Mouse (Mus musculus): ENCODE measurements around the gene Evl. TPM values are rescaled to one million over a fixed set of nuclear protein-coding genes. Genes with fewer than 3 reads are reported as not detected.

Evl gene
- polyA plus RNA-seq, 1 experiment from 2014 or later = 14.3 TPM

GRCm38 (mm10) chr12:108668606-108669235 is 114.2 kb downstream of the Evl start:
- Histone ChIP-seq H3K4me1 (ENCODE audit: insufficient read depth) (no peaks in the 10 kb centered on the region), H3K9me3 (ENCODE audit: low read length) (no peaks in the 10 kb centered on the region), H3K27ac (ENCODE audit: low read depth) (no peak overlapping the region), H3K4me3 (ENCODE audit: low read depth, low read length) (no peak overlapping the region), H3K4me2 (ENCODE audit: low read depth, low read length) (no peak overlapping the region), H3K27me3 (ENCODE audit: insufficient read depth, low read length) (no peaks in the 10 kb centered on the region), H3K36me3 (replicated peaks; ENCODE audit: insufficient read depth, low read length) (no peaks in the 10 kb centered on the region), H3K9ac (replicated peaks) (no peak overlapping the region)
- TF ChIP-seq CTCF (IDR thresholded peaks at IDR 0.05; ENCODE audit: low read depth) (no peak), EP300 (IDR thresholded peaks at IDR 0.05; ENCODE audit: low read depth) (no peak)
- DNase-seq = no peak
- 84% methylated on average over 8 of the region's 8 CpGs for WGBS (ENCODE audit: insufficient replicate concordance)
- ATAC-seq = no peak

GRCm38 (mm10) chr12:108671541-108671940 is 117.0 kb downstream of the Evl start:
- Histone ChIP-seq H3K4me2 (ENCODE audit: low read depth, low read length) (no peak overlapping the region), H3K9me3 (ENCODE audit: low read length) (no peaks in the 10 kb centered on the region), H3K36me3 (replicated peaks; ENCODE audit: insufficient read depth, low read length) (no peaks in the 10 kb centered on the region), H3K4me1 (ENCODE audit: insufficient read depth) (peaks cover 4% of the 10 kb centered on the region), H3K27ac (ENCODE audit: low read depth) (no peak overlapping the region), H3K27me3 (ENCODE audit: insufficient read depth, low read length) (no peaks in the 10 kb centered on the region), H3K4me3 (ENCODE audit: low read depth, low read length) (no peak overlapping the region), H3K9ac (replicated peaks) (no peak overlapping the region)
- 67% methylated on average over 2 of the region's 2 CpGs for WGBS (ENCODE audit: insufficient replicate concordance)
- DNase-seq (no peak), ATAC-seq (no peak)
- TF ChIP-seq CTCF (IDR thresholded peaks at IDR 0.05; ENCODE audit: low read depth) (no peak), EP300 (IDR thresholded peaks at IDR 0.05; ENCODE audit: low read depth) (no peak)

DNA sequence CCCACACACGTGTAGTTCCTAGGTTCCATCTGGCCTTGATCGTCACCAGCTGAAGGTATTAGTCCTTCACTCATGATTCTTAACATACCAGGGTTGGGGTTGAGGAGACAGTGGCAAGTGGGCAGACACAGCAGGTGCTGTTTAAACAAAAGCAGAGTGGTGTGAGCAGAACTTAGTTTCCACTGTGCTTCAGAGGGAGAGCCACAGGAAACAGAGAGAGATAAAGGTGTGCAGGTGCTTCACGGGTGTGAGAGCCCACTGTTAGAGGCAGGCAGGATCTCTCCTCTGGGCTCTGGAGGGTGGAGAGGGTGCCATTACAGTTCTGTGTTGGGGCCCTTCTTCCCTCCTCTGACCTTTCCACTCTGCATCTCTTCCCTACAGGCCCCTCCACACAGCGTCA is 118.4 kb downstream of the Evl start:
- no peaks in the 10 kb centered on the region for H3K27me3 ChIP-seq (ENCODE audit: insufficient read depth, low read length)
- H3K36me3 ChIP-seq (replicated peaks; ENCODE audit: insufficient read depth, low read length) = no peaks in the 10 kb centered on the region
- no peaks in the 10 kb centered on the region for H3K9me3 ChIP-seq (ENCODE audit: low read length)
- peaks cover 4% of the 10 kb centered on the region for H3K4me1 ChIP-seq (ENCODE audit: insufficient read depth)
- no peak overlapping the region for H3K27ac ChIP-seq (ENCODE audit: low read depth)
- H3K9ac ChIP-seq (replicated peaks) = no peak overlapping the region
- ATAC-seq = no peak
- H3K4me3 ChIP-seq (ENCODE audit: low read depth, low read length) = no peak overlapping the region
- whole genome bisulfite sequencing (ENCODE audit: insufficient replicate concordance) = 71% methylated on average over 4 of the region's 4 CpGs
- TF ChIP-seq CTCF (IDR thresholded peaks at IDR 0.05; ENCODE audit: low read depth) (no peak), EP300 (IDR thresholded peaks at IDR 0.05; ENCODE audit: low read depth) (no peak)
- no peak overlapping the region for H3K4me2 ChIP-seq (ENCODE audit: low read depth, low read length)
- DNase-seq = no peak

DNA sequence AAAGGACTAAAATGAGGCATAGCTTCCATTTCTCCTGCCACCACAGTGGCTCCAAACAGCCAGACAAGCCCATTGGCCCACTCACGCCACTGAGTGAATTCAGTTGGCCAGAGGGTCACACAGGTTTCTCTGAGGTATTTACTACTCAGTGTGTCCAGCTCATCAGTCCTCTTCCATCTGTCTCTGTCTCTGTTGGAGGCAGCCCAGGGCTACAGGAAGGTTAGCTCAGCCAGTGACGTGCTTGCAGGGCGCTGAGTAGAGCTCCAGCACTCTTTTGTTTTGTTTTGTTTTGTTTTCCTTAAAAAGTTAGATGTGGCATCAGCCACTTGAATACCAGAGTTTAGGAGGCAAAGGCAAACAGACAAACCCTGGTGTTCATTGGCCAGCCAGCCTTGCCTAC is 119.0 kb downstream of the Evl start:
- Histone ChIP-seq H3K4me1 (ENCODE audit: insufficient read depth) (peaks cover 4% of the 10 kb centered on the region), H3K36me3 (replicated peaks; ENCODE audit: insufficient read depth, low read length) (no peaks in the 10 kb centered on the region), H3K4me3 (ENCODE audit: low read depth, low read length) (no peak overlapping the region), H3K27me3 (ENCODE audit: insufficient read depth, low read length) (no peaks in the 10 kb centered on the region), H3K9me3 (ENCODE audit: low read length) (no peaks in the 10 kb centered on the region), H3K9ac (replicated peaks) (no peak overlapping the region), H3K4me2 (ENCODE audit: low read depth, low read length) (no peak overlapping the region), H3K27ac (ENCODE audit: low read depth) (no peak overlapping the region)
- TF ChIP-seq CTCF (IDR thresholded peaks at IDR 0.05; ENCODE audit: low read depth) (no peak), EP300 (IDR thresholded peaks at IDR 0.05; ENCODE audit: low read depth) (no peak)
- no peak for ATAC-seq
- 79% methylated on average over 3 of the region's 3 CpGs for WGBS (ENCODE audit: insufficient replicate concordance)
- DNase-seq = no peak

DNA sequence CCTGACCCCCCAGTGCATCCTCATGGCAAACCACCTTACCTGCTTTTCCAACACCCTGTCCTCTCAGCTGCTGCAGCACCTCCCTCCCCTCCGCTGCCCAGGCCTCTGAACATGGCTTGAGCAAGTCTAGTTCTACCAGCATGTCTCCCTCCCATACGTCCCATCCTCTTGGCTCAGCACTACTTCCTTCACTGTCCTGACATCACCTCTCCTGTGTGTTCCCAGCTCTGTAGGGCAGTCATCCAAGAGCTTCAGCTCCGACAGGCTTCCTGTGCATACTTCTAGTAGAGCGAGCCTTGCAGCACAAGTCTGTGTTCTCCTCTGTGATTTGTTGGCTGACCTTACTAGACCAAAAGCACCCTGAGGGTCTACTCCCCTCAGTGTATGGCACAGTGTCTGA is 120.0 kb downstream of the Evl start:
- Histone ChIP-seq H3K9me3 (ENCODE audit: low read length) (no peaks in the 10 kb centered on the region), H3K27me3 (ENCODE audit: insufficient read depth, low read length) (no peaks in the 10 kb centered on the region), H3K4me2 (ENCODE audit: low read depth, low read length) (no peak overlapping the region), H3K27ac (ENCODE audit: low read depth) (no peak overlapping the region), H3K36me3 (replicated peaks; ENCODE audit: insufficient read depth, low read length) (no peaks in the 10 kb centered on the region), H3K9ac (replicated peaks) (no peak overlapping the region), H3K4me1 (ENCODE audit: insufficient read depth) (peaks cover 4% of the 10 kb centered on the region), H3K4me3 (ENCODE audit: low read depth, low read length) (no peak overlapping the region)
- DNase-seq = no peak
- WGBS (ENCODE audit: insufficient replicate concordance) = 82% methylated on average over 4 of the region's 4 CpGs
- TF ChIP-seq CTCF (IDR thresholded peaks at IDR 0.05; ENCODE audit: low read depth) (no peak), EP300 (IDR thresholded peaks at IDR 0.05; ENCODE audit: low read depth) (no peak)
- no peak for ATAC-seq

DNA sequence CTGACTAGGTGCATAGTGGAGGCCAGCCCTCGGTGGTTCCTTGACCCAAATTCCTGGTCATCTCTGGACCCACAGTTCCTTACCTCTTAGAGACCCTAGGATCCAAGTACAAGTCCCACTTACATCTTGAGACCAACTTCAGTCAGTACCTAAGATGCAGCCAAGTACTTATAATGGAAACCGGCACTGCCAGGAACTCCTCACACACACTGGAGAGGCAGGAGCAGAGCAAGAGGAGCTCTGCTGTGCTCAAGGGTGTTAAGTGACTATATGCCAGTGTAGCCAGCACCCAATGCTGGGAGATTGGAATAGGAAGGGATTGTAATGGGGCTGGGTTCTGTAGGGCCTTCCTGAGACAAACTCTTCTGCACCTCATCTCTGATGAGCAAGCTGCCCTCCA is 120.4 kb downstream of the Evl start:
- no peak for TF ChIP-seq EP300 (IDR thresholded peaks at IDR 0.05; ENCODE audit: low read depth)
- no peak for TF ChIP-seq CTCF (IDR thresholded peaks at IDR 0.05; ENCODE audit: low read depth)
- no peak overlapping the region for H3K9ac ChIP-seq (replicated peaks)

More for the DNA sequence above, 120.4 kb downstream of the Evl start:
- 80% methylated on average over 2 of the region's 2 CpGs for WGBS (ENCODE audit: insufficient replicate concordance)
- Histone ChIP-seq H3K4me1 (ENCODE audit: insufficient read depth) (peaks cover 4% of the 10 kb centered on the region), H3K4me2 (ENCODE audit: low read depth, low read length) (no peak overlapping the region), H3K36me3 (replicated peaks; ENCODE audit: insufficient read depth, low read length) (no peaks in the 10 kb centered on the region), H3K27ac (ENCODE audit: low read depth) (no peak overlapping the region), H3K27me3 (ENCODE audit: insufficient read depth, low read length) (no peaks in the 10 kb centered on the region), H3K9me3 (ENCODE audit: low read length) (no peaks in the 10 kb centered on the region), H3K4me3 (ENCODE audit: low read depth, low read length) (no peak overlapping the region)
- DNase-seq (no peak), ATAC-seq (no peak)
